In genomic region chr2:166726891-166727290, GRCm38 (mm10) we compare ENCODE assay signal across 17 mouse cellular contexts. TPM values are rescaled to one million over a fixed set of nuclear protein-coding genes. Genes with fewer than 3 reads are reported as not detected.
DNase-seq lines count a peak whose midpoint lies in the region; ATAC-seq and TF ChIP-seq lines count a peak whose summit lies in the region.
"Had no signal": no experiment of that assay in that cellular context is flagged by ENCODE, and none has a peak within 500 bp of the region (broad histone marks: within the 10 kb centered on the region; RNA-seq: fewer than 3 reads in every experiment).

No protein-coding gene starts in this region.

- H3K9me3 ChIP-seq in hindbrain, postnatal 0 days (ENCODE audit: low read length), result no peaks in the 10 kb centered on the region
- H3K9me3 ChIP-seq in hindbrain, embryonic 11.5 days (ENCODE audit: control insufficient read depth, low read length), result no peaks in the 10 kb centered on the region
- H3K9me3 ChIP-seq: limb, embryonic 15.5 days; midbrain, embryonic 15.5 days had no signal

- no peaks in the 10 kb centered on the region for H3K27me3 ChIP-seq in hindbrain, postnatal 0 days (ENCODE audit: insufficient read depth, low read length)
- H3K27me3 ChIP-seq in hindbrain, embryonic 11.5 days (ENCODE audit: control insufficient read depth, insufficient read depth, low read length), result no peaks in the 10 kb centered on the region
- H3K27me3 ChIP-seq: limb, embryonic 15.5 days; midbrain, embryonic 15.5 days had no signal

- DNase-seq in cerebellum, postnatal 14 days, result peak; percentile 38 to 54
- DNase-seq in cerebellum, postnatal 4 days (ENCODE audit: low spot score in 2 of 2), result no peak
- DNase-seq in hindbrain, postnatal 0 days (ENCODE audit: low spot score), result peak; percentile 41
- no peak for DNase-seq in hindbrain, embryonic 11.5 days (ENCODE audit: low spot score)
- peak; percentile 40 for DNase-seq in right cerebral cortex, adult 2 months (ENCODE audit: low spot score in 2 of 2)
- DNase-seq in right cerebral cortex, postnatal 14 days, result no peak
- DNase-seq in mesoderm, embryonic 11.5 days (ENCODE audit: low read depth, low spot score), result peak; percentile 14
- DNase-seq in lung, postnatal 4 days, result no peak
- DNase-seq: adrenal gland, postnatal 10 days; cerebellum, adult 8-10 months; gastrocnemius, adult 2 months; kidney, postnatal 25 days; lung, embryonic 14.5 days had no signal

- TF ChIP-seq CTCF in hindbrain, postnatal 0 days (IDR thresholded peaks at IDR 0.05; ENCODE audit: low read depth), result no peak

- no peak for ATAC-seq in hindbrain, postnatal 0 days
- no peak for ATAC-seq in hindbrain, embryonic 11.5 days (ENCODE audit: low FRiP score)
- ATAC-seq: intestine, postnatal 0 days; midbrain, embryonic 15.5 days had no signal

- WGBS in hindbrain, postnatal 0 days, result 24% methylated on average over 6 of the region's 6 CpGs
- WGBS in hindbrain, embryonic 11.5 days, result 52% methylated on average over 6 of the region's 6 CpGs

- no peak overlapping the region for H3K4me3 ChIP-seq in hindbrain, postnatal 0 days (ENCODE audit: low read length)
- H3K4me3 ChIP-seq in hindbrain, embryonic 11.5 days (ENCODE audit: low read depth, low read length), result no peak overlapping the region
- H3K4me3 ChIP-seq: gastrocnemius, adult 2 months; limb, embryonic 15.5 days; midbrain, embryonic 15.5 days had no signal

- peaks cover 10% of the 10 kb centered on the region; the same call in 1 of the 2 replicates for H3K4me1 ChIP-seq in hindbrain, postnatal 0 days (ENCODE audit: insufficient read depth, low read length)
- peaks cover 8% of the 10 kb centered on the region for H3K4me1 ChIP-seq in hindbrain, embryonic 11.5 days (replicated peaks; ENCODE audit: control insufficient read depth, insufficient read depth, low read length)

- no peak overlapping the region for H3K4me2 ChIP-seq in hindbrain, postnatal 0 days (ENCODE audit: low read depth, low read length)
- no peak overlapping the region for H3K4me2 ChIP-seq in hindbrain, embryonic 11.5 days (replicated peaks; ENCODE audit: low read depth, low read length)
- H3K4me2 ChIP-seq: limb, embryonic 15.5 days; lung, embryonic 14.5 days; midbrain, embryonic 15.5 days had no signal

- no peak overlapping the region for H3K27ac ChIP-seq in hindbrain, postnatal 0 days
- no peak overlapping the region for H3K27ac ChIP-seq in hindbrain, embryonic 11.5 days (ENCODE audit: low read depth, low read length)
- H3K27ac ChIP-seq: gastrocnemius, adult 2 months; limb, embryonic 15.5 days; liver, embryonic 14.5 days; midbrain, embryonic 15.5 days had no signal

- H3K9ac ChIP-seq in hindbrain, postnatal 0 days (replicated peaks; ENCODE audit: low read length), result no peak overlapping the region
- H3K9ac ChIP-seq in hindbrain, embryonic 11.5 days (ENCODE audit: low read depth, low read length), result no peak overlapping the region
- H3K9ac ChIP-seq: limb, embryonic 15.5 days; liver, embryonic 14.5 days; lung, embryonic 14.5 days; midbrain, embryonic 15.5 days had no signal

- no peaks in the 10 kb centered on the region for H3K36me3 ChIP-seq in hindbrain, postnatal 0 days (ENCODE audit: insufficient read depth, low read length)
- H3K36me3 ChIP-seq in hindbrain, embryonic 11.5 days (ENCODE audit: control insufficient read depth, insufficient read depth, low read length), result no peaks in the 10 kb centered on the region
- H3K36me3 ChIP-seq: limb, embryonic 15.5 days; midbrain, embryonic 15.5 days had no signal

RNA-seq across cellular contexts. Expression of gene Prex1, which starts 13.3 kb away (rescaled TPM):
- total RNA-seq in hindbrain, postnatal 0 days (2014; rRNA removed), result 63.2 and 66.8 TPM in 2 replicates
- polyA plus RNA-seq in hindbrain, postnatal 0 days (2015; fragmentation: Nextera tagmentation; extraction: Ambion mirVana), result 24.1 and 24.2 TPM in 2 replicates
- 20.9 and 21.7 TPM in 2 replicates for polyA plus RNA-seq in hindbrain, embryonic 11.5 days (2014; fragmentation: Nextera tagmentation; extraction: Ambion mirVana)

Comparison
In these comparisons a context has a peak if more than half of its experiments do, and no peak if none do; other contexts are left out.
1. DNase-seq: peak in cerebellum, postnatal 14 days (2 of 2), hindbrain, postnatal 0 days (single experiment), right cerebral cortex, adult 2 months (2 of 2) and mesoderm, embryonic 11.5 days (single experiment); none in cerebellum, postnatal 4 days (0 of 2), hindbrain, embryonic 11.5 days (single experiment), right cerebral cortex, postnatal 14 days (single experiment) and lung, postnatal 4 days (0 of 2).